Mouse (Mus musculus) liver, embryonic 14.5 days (tissue): ENCODE results near the gene Tram1l1. TPM values are rescaled to one million over a fixed set of nuclear protein-coding genes. Genes with fewer than 3 reads are reported as not detected.
"Not testable (repeated sequence)": the region's sequence is repeated elsewhere in the genome, so short reads cannot be mapped to it uniquely, and the experiment has no call there.

Experiments used
- ATAC-seq: fragments of 200-750 bp; cut with Nextera tagmentation; 2 replicates; pipeline ENCODE4 v1.8.0; 2017; ENCODE audit warnings: moderate number of reproducible peaks, mild to moderate bottlenecking, moderate library complexity; ENCODE audit not compliant: insufficient read depth
- DNase-seq, 3 experiments: peaks; one replicate each; pipeline ENCODE4 v3.0.0-alpha.2; 2012 to 2013; ENCODE audit warnings: low read depth in 3 of 3, low spot score in 3 of 3
- H3K27ac ChIP-seq: fragments of 300-500 bp; sonication (generic); 2 replicates; pipeline ENCODE4 v1.5.1; 2014; ENCODE audit warnings: moderate library complexity, mild to moderate bottlenecking, control low read depth, inconsistent platforms
- H3K27me3 ChIP-seq: fragments of 300-500 bp; sonication (generic); 2 replicates; pipeline ENCODE4 v1.6.1; 2014; ENCODE audit warnings: mild to moderate bottlenecking, low read length, moderate library complexity; ENCODE audit not compliant: control insufficient read depth, insufficient read depth
- H3K36me3 ChIP-seq: fragments of 300-500 bp; sonication (generic); replicated peaks from 2 replicates; pipeline ENCODE4 v1.6.1; 2014; ENCODE audit warnings: low read depth; ENCODE audit not compliant: control insufficient read depth, insufficient read depth
- H3K4me1 ChIP-seq, 2 experiments: fragments of 200-500 bp in 1 of 2; fragments of 300-500 bp in 1 of 2; sonication (generic) in 1 of 2; replicated peaks; 2 replicates each; pipeline ENCODE4 v1.6.1; 2012 to 2014; ENCODE audit warnings: antibody characterized with exemption in 1 of 2, inconsistent platforms in 1 of 2, low read length in 1 of 2; ENCODE audit not compliant: control insufficient read depth in 2 of 2, insufficient read depth in 2 of 2
- H3K4me2 ChIP-seq: fragments of 300-500 bp; sonication (generic); 2 replicates; pipeline ENCODE4 v1.6.1; 2014; ENCODE audit warnings: low read depth, mild to moderate bottlenecking, control low read depth, moderate library complexity
- H3K4me3 ChIP-seq, 2 experiments: fragments of 200-500 bp in 1 of 2; fragments of 300-500 bp in 1 of 2; sonication (generic) in 1 of 2; 2 replicates each; pipeline ENCODE4 v1.5.1; 2012 to 2014; ENCODE audit warnings: low read depth in 2 of 2, low read length in 2 of 2, mild to moderate bottlenecking in 2 of 2, control low read depth in 1 of 2, inconsistent platforms in 1 of 2, moderate library complexity in 1 of 2; ENCODE audit not compliant: insufficient read depth in 1 of 2
- H3K9ac ChIP-seq: fragments of 300-500 bp; sonication (generic); replicated peaks from 2 replicates; pipeline ENCODE4 v1.6.1; 2014; ENCODE audit warnings: mild to moderate bottlenecking, control low read depth, moderate library complexity
- H3K9me3 ChIP-seq: fragments of 300-500 bp; sonication (generic); 2 replicates; pipeline ENCODE4 v1.6.1; 2016; ENCODE audit warnings: low read length, mixed read lengths; ENCODE audit not compliant: control insufficient read depth
- CTCF ChIP-seq: IDR thresholded peaks from 2 replicates; pipeline ENCODE4 v1.5.1; 2016; ENCODE audit warnings: antibody characterized with exemption, low read depth, control low read depth
- EP300 ChIP-seq: IDR thresholded peaks from 2 replicates; pipeline ENCODE4 v1.6.1; 2016; ENCODE audit warnings: antibody characterized with exemption, low read depth
- WGBS: fragments of 180-500 bp; shearing (Covaris S2); extraction: QIAGEN DNeasy Blood & Tissue Kit; methylation state at CpG from one replicate; pipeline ENCODE4 v1.1.7; 2014; ENCODE audit not compliant: insufficient replicate concordance; 5-methylcytosine and 5-hydroxymethylcytosine counted together
- polyA plus RNA-seq, 2 experiments: library from polyadenylated mRNA; depleted of rRNA in 1 of 2; stranded (reverse) in 1 of 2; unstranded in 1 of 2; fragments of >200 nt; fragmentation: Nextera tagmentation in 1 of 2; extraction: Ambion mirVana in 1 of 2; gene quantifications; 2 replicates each; pipeline versions ENCODE4 v1.2.1 to v1.2.3; 2012 to 2014

Gene Tram1l1
- polyA plus RNA-seq (2012; rRNA removed) = 0.11 and 0.13 TPM in 2 replicates
- 0.15 and 0.19 TPM in 2 replicates for polyA plus RNA-seq (2014; fragmentation: Nextera tagmentation; extraction: Ambion mirVana)

- 8% methylated on average over 51 of the region's 53 CpGs for WGBS
- H3K4me2 ChIP-seq = peak within 1 kb of the TSS; percentile 32
- ATAC-seq (no peak), DNase-seq (no peak)
- H3K27me3 ChIP-seq = no peaks in the 10 kb centered on the region
- H3K9me3 ChIP-seq = no peaks in the 10 kb centered on the region
- H3K4me1 ChIP-seq = no peaks in the 10 kb centered on the region
- TF ChIP-seq EP300 (no peak), CTCF (no peak)
- no peak within 1 kb of the TSS for H3K27ac ChIP-seq
- no peaks in the 10 kb centered on the region for H3K36me3 ChIP-seq
- no peak within 1 kb of the TSS for H3K9ac ChIP-seq
- peak within 1 kb of the TSS; percentile 28 to 52 for H3K4me3 ChIP-seq
Observed at GRCm38 (mm10) chr3:124320821-124321576, at the start of gene Tram1l1. Tram1l1 (plus strand) TSS chr3:124320855.

GRCm38 (mm10) chr3:124271229-124271628 is 49.4 kb upstream of the Tram1l1 start:
- Histone ChIP-seq H3K4me1 (no peaks in the 10 kb centered on the region), H3K4me3 (no peak overlapping the region), H3K4me2 (no peak overlapping the region), H3K9ac (no peak overlapping the region), H3K36me3 (no peaks in the 10 kb centered on the region), H3K27me3 (no peaks in the 10 kb centered on the region), H3K27ac (no peak overlapping the region), H3K9me3 (no peaks in the 10 kb centered on the region)
- no peak for TF ChIP-seq CTCF
- TF ChIP-seq EP300 = no peak
- DNase-seq (no peak), ATAC-seq (no peak)
- 60% methylated on average over 4 of the region's 4 CpGs for WGBS

- H3K27me3 ChIP-seq = no peaks in the 10 kb centered on the region
- no peak overlapping the region for H3K27ac ChIP-seq
- no peak overlapping the region for H3K9ac ChIP-seq
- ATAC-seq (no peak), DNase-seq (no peak)
- no peaks in the 10 kb centered on the region for H3K9me3 ChIP-seq
- TF ChIP-seq EP300 (no peak), CTCF (no peak)
- no peaks in the 10 kb centered on the region for H3K4me1 ChIP-seq
- no peak overlapping the region for H3K4me3 ChIP-seq
- no peaks in the 10 kb centered on the region for H3K36me3 ChIP-seq
- WGBS = 64% methylated on average over 3 of the region's 3 CpGs
- H3K4me2 ChIP-seq = no peak overlapping the region
Observed at GRCm38 (mm10) chr3:124271668-124272067, 49.0 kb upstream of the Tram1l1 start.

GRCm38 (mm10) chr3:124272465-124273089 is 48.1 kb upstream of the Tram1l1 start:
- WGBS = 54% methylated on average over 2 of the region's 2 CpGs
- DNase-seq (no peak), ATAC-seq (no peak)
- H3K4me3 ChIP-seq = no peak overlapping the region
- TF ChIP-seq CTCF (no peak), EP300 (no peak)
- H3K27me3 ChIP-seq = no peaks in the 10 kb centered on the region
- no peaks in the 10 kb centered on the region for H3K9me3 ChIP-seq
- H3K4me1 ChIP-seq = no peaks in the 10 kb centered on the region
- H3K27ac ChIP-seq = no peak overlapping the region
- H3K4me2 ChIP-seq = no peak overlapping the region
- no peak overlapping the region for H3K9ac ChIP-seq
- no peaks in the 10 kb centered on the region for H3K36me3 ChIP-seq

GRCm38 (mm10) chr3:124274928-124275609 is 45.6 kb upstream of the Tram1l1 start:
- not testable (repeated sequence) for H3K9ac ChIP-seq, H3K4me3 ChIP-seq, H3K4me2 ChIP-seq, H3K36me3 ChIP-seq, DNase-seq, H3K27ac ChIP-seq, H3K27me3 ChIP-seq, H3K9me3 ChIP-seq, ATAC-seq, H3K4me1 ChIP-seq
- peak; percentile 57 for TF ChIP-seq CTCF
- WGBS = 9% methylated on average over 13 of the region's 13 CpGs

GRCm38 (mm10) chr3:124288936-124289335 is 31.7 kb upstream of the Tram1l1 start:
- H3K9ac ChIP-seq, H3K27me3 ChIP-seq, H3K27ac ChIP-seq, H3K4me3 ChIP-seq, H3K36me3 ChIP-seq, H3K9me3 ChIP-seq, ATAC-seq, H3K4me1 ChIP-seq, H3K4me2 ChIP-seq, DNase-seq: not testable (repeated sequence)
- 25% methylated on average over 7 of the region's 7 CpGs for WGBS
